Mouse (Mus musculus) telencephalon, adult 2 months (tissue): Measurements from ENCODE around the gene Npas3.

ENCODE experiments used
- DNase-seq: peaks from one replicate; pipeline ENCODE4 v3.0.0-alpha.2; 2011; ENCODE audit warnings: low read depth, low spot score

Gene Npas3

DNA sequence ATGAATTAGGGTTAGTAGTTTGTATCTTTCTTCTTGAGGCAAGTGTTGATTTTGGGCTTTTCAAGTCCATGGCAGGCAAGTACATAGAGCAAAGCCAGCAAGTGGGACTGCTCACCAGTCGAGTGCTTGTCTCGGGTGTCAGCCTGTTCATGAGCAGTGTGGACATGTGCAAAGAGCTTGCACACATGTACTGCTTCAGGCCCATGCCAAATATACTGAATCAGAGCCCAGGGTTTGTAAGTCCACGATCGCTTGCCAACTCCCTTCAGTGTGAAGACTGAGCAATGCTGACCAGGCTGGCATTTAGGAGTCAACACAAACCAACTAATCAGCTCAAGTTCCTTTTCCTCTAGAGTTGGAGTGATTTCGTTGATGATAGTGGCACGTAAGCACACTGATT, 805.1 kb downstream of the Npas3 start:
- DNase-seq, result no peak

DNA sequence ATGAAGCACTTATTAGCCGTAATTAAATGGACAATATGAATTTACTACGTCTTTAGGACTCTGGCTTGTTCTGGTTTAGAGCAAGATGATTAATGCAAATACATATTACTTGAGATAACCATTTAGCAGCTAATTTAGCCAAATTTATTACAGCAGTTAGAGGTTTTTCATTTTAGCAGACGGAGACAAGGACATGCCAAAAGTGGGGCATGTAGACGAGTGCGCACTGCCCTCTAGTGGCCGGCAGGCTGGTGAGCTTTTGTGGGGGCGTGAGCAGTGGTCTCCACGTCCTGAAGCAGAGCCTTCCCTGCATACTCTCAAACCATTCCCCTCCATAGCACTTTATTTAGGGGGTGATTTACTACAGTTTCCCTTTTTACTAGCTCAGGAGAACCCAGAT, 812.3 kb downstream of the Npas3 start:
- DNase-seq, result peak; percentile 44

GRCm38 (mm10) chr12:54061168-54061567, 812.7 kb downstream of the Npas3 start:
- no peak for DNase-seq

DNA sequence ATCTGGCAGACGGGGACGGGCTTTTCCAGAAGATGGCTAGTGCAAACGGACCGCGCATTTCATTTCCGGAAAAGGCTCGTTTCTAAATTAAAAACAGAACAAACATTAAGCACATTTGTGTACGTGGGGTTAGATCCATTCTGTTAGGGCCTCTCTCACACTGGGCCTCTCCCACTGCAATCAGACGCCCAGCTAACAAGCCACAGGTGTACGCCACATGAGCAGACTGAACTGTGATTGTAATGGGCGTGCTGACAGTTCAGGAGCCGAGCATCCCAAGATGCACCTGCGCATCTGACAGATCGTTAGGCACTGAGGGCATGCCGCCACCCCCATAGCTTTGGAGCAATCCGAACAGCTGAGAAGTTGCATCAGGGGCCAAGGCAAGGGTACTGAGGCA, 816.5 kb downstream of the Npas3 start:
- DNase-seq, result no peak

DNA sequence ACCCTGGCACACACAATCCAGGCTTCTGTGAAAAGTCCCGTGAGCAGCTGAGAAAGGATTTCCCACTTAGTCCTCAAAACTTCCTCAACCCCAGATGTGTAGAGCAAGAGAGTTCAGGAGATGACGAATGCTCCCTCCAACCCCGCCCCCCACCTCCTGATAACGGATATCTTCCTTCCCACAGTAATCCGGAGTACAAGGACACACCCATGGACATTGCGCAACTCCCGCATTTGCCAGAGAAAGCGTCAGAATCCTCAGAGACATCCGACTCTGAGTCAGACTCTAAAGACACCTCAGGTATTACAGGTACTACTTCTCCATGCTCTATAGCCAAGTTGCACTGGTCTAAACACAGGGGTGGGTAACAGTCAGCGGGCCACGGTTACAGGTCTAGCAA, 817.1 kb downstream of the Npas3 start:
- DNase-seq, result no peak

DNA sequence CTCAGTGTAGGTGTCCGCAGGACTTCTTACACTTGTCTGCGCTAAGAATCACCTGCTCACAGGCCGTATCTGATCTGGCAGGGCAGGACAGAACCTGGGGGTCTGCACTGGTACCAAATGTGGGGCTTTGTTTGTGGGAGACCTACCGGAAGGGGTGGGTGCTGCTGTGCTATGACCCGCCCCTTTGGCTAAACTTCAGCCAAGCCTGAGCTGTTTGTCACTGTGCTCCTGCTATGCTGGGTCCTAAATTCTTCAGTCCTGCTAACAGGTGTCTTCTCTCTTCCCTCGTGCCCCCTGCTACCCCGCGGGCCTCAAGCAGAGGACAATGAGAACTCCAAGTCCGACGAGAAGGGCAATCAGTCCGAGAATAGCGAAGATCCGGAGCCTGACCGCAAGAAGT, 818.9 kb downstream of the Npas3 start:
- DNase-seq, result no peak

DNA sequence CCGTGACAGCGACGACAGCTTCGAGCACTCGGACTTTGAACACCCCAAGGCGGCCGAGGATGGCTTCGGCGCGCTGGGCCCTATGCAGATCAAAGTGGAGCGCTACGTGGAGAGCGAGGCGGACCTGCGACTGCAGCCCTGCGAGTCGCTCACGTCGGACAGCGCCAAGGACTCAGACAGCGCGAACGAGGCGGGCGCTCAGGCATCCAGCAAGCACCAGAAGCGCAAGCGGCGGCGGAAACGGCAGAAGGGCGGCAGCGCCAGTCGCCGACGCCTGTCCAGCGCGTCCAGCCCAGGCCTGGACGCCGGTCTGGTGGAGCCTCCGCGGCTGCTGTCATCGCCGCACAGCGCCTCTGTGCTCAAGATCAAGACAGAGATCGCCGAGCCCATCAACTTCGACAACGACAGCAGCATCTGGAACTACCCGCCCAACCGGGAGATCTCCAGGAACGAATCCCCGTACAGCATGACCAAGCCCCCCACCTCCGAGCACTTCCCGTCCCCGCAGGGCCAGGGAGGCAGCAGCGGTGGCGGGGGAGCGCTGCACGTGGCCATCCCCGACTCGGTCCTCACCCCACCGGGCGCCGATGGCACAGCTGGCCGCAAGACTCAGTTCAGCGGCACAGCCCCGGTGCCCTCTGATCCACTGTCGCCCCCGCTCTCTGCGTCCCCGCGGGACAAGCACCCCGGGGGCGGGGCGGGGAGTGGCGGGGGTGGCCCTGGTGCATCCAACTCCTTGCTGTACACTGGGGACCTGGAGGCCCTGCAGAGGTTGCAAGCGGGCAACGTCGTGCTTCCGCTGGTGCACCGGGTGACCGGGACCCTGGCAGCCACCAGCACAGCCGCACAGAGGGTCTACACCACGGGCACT, 819.6 kb downstream of the Npas3 start:
- no peak for DNase-seq

DNA sequence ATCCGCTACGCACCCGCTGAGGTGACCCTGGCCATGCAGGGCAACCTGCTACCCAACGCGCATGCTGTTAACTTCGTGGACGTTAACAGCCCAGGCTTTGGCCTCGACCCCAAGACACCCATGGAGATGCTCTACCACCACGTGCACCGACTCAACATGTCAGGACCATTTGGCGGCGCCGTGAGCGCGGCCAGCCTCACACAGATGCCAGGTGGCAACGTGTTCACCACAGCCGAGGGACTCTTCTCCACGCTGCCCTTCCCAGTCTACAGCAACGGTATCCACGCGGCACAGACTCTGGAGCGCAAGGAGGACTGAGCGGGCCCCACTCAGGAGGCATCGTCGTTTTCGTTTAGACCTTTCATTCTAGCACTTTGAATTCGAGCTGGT, 820.3 kb downstream of the Npas3 start:
- DNase-seq, result no peak

DNA sequence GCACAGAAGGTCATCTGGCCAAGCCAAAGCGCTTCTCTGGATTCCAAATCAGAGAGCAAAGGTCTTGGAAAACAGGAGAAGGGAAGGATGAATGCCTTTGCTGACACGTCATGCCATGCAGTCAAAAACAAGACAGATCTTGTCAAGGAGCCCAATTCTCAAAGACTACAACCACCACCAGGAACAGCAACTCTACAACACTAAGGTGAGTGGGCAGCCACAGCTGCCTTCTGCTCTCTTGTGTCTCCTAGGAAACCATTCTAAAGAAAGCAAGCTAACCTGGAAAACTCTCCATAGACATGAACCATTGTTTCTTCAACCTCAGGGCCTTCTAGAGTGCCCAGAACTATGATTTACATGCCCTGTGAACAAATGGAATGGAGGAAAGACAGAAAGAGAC, 825.5 kb downstream of the Npas3 start:
- peak; percentile 36 for DNase-seq

GRCm38 (mm10) chr12:54080996-54081395, 832.5 kb downstream of the Npas3 start:
- DNase-seq, result no peak

DNA sequence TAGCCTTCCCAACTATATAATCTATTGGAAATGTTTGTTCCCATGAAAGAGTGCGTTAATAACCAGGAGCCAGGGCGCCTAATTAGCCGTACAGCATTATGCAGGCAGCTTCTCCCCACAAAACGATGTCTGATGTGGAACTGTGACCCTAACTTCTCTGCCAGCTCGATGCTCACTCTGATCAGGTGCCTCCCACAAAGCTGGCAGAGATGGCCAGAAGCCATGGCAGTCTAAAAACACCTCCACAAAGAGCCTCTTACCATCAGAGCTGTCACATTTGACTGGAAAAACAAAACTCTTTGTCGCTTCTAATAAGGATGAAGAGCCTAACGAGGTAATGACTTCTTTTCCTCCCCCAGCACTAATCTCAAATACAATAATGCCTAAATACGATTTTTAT, 845.3 kb downstream of the Npas3 start:
- no peak for DNase-seq

GRCm38 (mm10) chr12:54096492-54096891, 848.0 kb downstream of the Npas3 start:
- DNase-seq, result no peak

DNA sequence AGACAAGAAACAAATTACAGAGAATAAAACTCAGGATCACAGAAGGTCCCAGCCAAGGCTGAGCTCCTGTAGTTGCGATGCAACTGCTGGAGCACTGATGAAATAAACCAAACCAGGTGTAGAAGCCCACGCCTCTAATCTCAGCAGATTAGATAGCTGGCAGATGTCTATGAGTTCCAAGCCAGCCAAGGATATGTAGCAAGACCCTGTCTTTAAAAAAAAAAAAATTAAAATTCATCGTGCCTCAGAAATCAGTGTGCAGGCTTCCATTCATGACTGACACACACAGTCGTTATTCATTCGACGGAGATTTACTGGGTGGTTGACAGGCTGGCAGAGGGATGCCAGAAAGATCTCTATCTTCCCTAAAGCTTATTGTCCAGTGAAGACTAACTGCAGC, 849.7 kb downstream of the Npas3 start:
- DNase-seq, result no peak

DNA sequence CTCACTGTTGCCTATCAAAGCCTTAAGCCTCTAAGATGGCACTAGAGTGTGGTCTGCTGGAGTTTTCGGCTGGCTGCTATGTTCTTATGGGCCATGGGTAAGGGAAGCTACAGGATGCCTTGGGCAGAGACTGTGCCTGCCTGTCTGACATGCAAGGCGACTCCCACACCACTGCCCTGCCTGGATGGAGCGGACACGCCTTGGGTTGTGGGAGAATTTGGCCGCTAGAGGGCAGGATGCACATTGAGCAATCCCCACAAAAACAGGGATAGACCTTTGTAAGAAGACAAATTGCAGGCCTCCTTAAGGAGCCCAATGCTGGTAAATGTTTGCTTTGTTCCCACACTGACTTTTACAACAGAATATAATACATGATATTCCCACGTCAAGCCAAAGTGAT, 850.3 kb downstream of the Npas3 start:
- no peak for DNase-seq

DNA sequence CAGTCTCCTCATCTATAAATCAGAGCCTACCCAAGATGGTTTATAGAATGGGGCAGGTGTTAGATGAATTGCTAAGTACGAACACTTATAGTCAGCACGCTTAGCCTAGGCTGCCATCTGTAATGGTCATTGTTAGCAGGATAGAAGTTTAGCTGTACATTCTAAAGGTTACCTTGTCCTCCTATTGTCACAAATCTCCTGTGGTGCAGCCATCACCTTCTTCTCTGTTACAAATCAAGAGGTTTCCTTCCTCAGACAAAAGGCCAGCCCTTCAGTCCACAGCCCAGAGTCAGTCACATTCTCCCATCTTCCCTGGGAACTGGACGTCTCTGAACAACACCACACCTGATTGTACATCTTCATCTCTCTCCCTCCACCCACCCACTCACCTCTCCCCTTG, 851.0 kb downstream of the Npas3 start:
- DNase-seq, result no peak

- DNase-seq, result no peak
These were observed 852.9 kb downstream of the Npas3 start for GRCm38 (mm10) chr12:54101307-54101870.

GRCm38 (mm10) chr12:54102500-54102899, 854.0 kb downstream of the Npas3 start:
- DNase-seq, result no peak

- DNase-seq, result no peak
These were observed 857.1 kb downstream of the Npas3 start for GRCm38 (mm10) chr12:54105531-54105930.

DNA sequence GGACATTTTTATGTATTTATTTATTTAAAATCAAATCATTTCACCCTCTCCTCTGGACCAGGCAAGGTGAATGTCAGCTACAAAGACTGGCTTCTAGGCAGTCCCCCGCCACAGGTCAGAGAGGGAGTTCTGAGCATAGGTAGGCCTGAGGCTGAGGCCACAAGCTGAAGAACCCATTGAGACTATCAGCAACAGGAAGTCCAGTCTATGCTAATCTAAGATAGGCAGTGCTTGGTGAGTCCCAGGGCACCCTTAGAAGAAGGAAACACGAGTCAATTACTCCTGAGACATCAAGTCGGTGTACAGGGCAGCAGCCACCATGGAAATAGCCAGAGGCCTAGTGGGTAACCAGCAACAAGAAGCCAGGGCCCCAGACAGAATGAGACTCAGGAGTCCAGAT, 857.5 kb downstream of the Npas3 start:
- no peak for DNase-seq

DNA sequence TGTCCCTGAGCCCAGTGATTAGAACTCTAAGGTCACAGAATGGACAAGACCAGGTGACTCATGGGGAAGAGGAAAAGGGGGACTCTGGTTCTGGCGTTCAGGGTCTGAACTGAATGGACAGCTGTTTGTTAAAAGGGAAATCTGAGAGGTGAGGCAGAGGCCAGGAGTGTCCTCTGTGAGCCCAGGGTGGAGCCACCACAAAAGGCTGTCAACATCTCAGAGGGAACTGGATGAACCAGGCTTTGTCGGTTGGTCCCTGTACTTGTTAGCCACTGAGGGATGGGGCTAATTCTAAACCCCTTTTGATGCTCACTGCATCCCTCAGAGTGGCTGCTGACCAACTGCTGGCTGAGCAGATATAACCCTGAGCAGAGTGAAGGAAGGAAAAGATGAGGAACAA, 861.9 kb downstream of the Npas3 start:
- no peak for DNase-seq

GRCm38 (mm10) chr12:54110930-54111329, 862.5 kb downstream of the Npas3 start:
- DNase-seq, result no peak

DNA sequence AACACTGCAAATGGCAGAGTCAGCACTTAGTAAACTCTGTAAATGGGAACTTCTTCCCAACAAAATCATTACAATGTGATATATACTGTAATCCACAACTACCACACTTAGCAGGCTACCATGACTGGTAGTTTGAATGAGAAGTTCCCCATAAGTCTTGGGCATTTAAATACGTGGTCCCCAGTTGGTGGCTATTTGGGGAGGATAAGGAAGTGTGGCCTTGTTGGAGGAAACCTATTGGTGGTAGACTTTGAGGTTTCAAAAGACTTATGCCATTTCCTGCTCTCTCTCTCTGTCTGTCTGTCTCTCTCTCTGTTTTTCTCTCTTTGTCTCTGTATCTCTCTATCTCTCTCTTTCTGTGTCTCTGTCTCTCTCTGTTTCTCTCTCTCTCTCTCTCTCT, 871.9 kb downstream of the Npas3 start:
- DNase-seq, result no peak

DNA sequence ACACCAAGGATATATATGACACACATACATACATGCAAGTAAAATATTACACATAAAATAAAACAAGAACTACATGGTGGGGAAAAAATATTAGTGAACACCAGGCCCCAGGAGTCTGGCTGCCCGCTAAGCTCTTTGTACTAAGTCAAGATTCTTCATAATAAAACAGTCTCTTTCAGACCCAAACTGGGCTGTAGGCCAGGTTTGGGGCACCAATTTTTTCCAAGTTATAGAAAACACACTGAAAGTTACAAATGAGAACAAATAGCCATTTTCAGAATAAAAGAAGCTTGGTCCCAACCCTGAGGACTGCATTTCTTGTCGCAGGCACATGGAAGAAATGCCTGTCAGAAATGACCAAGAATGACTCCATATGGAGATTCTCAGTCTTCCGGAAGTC, 872.8 kb downstream of the Npas3 start:
- no peak for DNase-seq
